ENCODE assay signal across 13 mouse cellular contexts in genomic region chr2:147182709-147183260, GRCm38 (mm10). TPM values are rescaled to one million over a fixed set of nuclear protein-coding genes. Genes with fewer than 3 reads are reported as not detected.
DNase-seq lines count a peak whose midpoint lies in the region; ATAC-seq and TF ChIP-seq lines count a peak whose summit lies in the region.
"Had no signal": no experiment of that assay in that cellular context is flagged by ENCODE, and none has a peak within 500 bp of the region (broad histone marks: within the 10 kb centered on the region; RNA-seq: fewer than 3 reads in every experiment).

No protein-coding gene starts in this region.

- no peak overlapping the region for H3K4me2 ChIP-seq in embryonic facial prominence, embryonic 11.5 days (ENCODE audit: low read depth, low read length)
- H3K4me2 ChIP-seq in neural tube, embryonic 13.5 days = peak overlapping the region; percentile 31; the same call in 1 of the 2 replicates

- H3K36me3 ChIP-seq in embryonic facial prominence, embryonic 11.5 days (replicated peaks; ENCODE audit: control insufficient read depth, insufficient read depth, low read depth, low read length) = no peaks in the 10 kb centered on the region
- no peaks in the 10 kb centered on the region for H3K36me3 ChIP-seq in neural tube, embryonic 13.5 days

- no peaks in the 10 kb centered on the region for H3K9me3 ChIP-seq in embryonic facial prominence, embryonic 11.5 days (replicated peaks; ENCODE audit: control insufficient read depth, low read length)
- H3K9me3 ChIP-seq in neural tube, embryonic 13.5 days = no peaks in the 10 kb centered on the region

- H3K27me3 ChIP-seq in embryonic facial prominence, embryonic 11.5 days (ENCODE audit: control insufficient read depth, insufficient read depth, low read length) = peaks cover 78% of the 10 kb centered on the region
- H3K27me3 ChIP-seq in neural tube, embryonic 13.5 days = peaks cover 95% of the 10 kb centered on the region

- no peak overlapping the region for H3K9ac ChIP-seq in embryonic facial prominence, embryonic 11.5 days (replicated peaks; ENCODE audit: low read length)
- 0 out of 2 replicates have a peak overlapping the region, but pooled peaks have one; percentile 43 for H3K9ac ChIP-seq in neural tube, embryonic 13.5 days

- WGBS in embryonic facial prominence, embryonic 11.5 days = 2% methylated on average over 25 of the region's 25 CpGs
- WGBS in neural tube, embryonic 13.5 days = 2% methylated on average over 25 of the region's 25 CpGs

- no peak for ATAC-seq in embryonic facial prominence, embryonic 11.5 days (replicated peaks; ENCODE audit: insufficient number of reproducible peaks, low FRiP score, low TSS enrichment, low read depth)
- ATAC-seq in neural tube, embryonic 13.5 days (ENCODE audit: low read depth) = no peak

- peak overlapping the region; percentile 80 for H3K27ac ChIP-seq in layer of hippocampus, adult 2 months
- no peak overlapping the region for H3K27ac ChIP-seq in embryonic facial prominence, embryonic 11.5 days (replicated peaks; ENCODE audit: low read depth, low read length)
- H3K27ac ChIP-seq in neural tube, embryonic 13.5 days (replicated peaks) = 0 out of 2 replicates have a peak overlapping the region, but pooled peaks have one; percentile 9
- H3K27ac ChIP-seq: heart, adult 2 months; macrophage had no signal

- H3K4me3 ChIP-seq in layer of hippocampus, adult 2 months = peak overlapping the region; percentile 30
- H3K4me3 ChIP-seq in embryonic facial prominence, embryonic 11.5 days (ENCODE audit: low read depth, low read length) = no peak overlapping the region
- H3K4me3 ChIP-seq in neural tube, embryonic 13.5 days = peak overlapping the region; percentile 15; the same call in 1 of the 2 replicates
- H3K4me3 ChIP-seq: heart, adult 2 months had no signal

- no peak for TF ChIP-seq CTCF in layer of hippocampus, adult 2 months (conservative IDR thresholded peaks at IDR 0.05)

- DNase-seq in layer of hippocampus, adult 2 months (ENCODE audit: low spot score in 2 of 2) = no peak
- DNase-seq in layer of hippocampus, adult 9-10 months (ENCODE audit: low spot score) = no peak
- DNase-seq in embryonic facial prominence, embryonic 11.5 days (ENCODE audit: low spot score) = peak; percentile 53
- peak; percentile 58 to 82 for DNase-seq in kidney, postnatal 25 days
- DNase-seq in adrenal gland, postnatal 4 days (ENCODE audit: low spot score in 2 of 2) = no peak
- DNase-seq in adrenal gland, postnatal 36 days = no peak
- DNase-seq in c-Kit-positive CD71-positive TER-119-positive erythroid progenitor cells, embryonic 14.5 days (ENCODE audit: low spot score) = no peak
- DNase-seq: adrenal gland, postnatal 10 days; heart, adult 2 months had no signal

- peaks cover 3% of the 10 kb centered on the region; the same call in 1 of the 2 replicates for H3K4me1 ChIP-seq in embryonic facial prominence, embryonic 11.5 days (ENCODE audit: control insufficient read depth, insufficient read depth, low read length)
- H3K4me1 ChIP-seq in neural tube, embryonic 13.5 days (replicated peaks) = peaks cover 37% of the 10 kb centered on the region

RNA-seq across cellular contexts. Expression of gene Nkx2-2, which starts 11.3 kb away (rescaled TPM):
- 1 to 10 TPM; 4.6 to 7.0 TPM for total RNA-seq in layer of hippocampus, adult 2 months (2021)
- polyA plus RNA-seq in embryonic facial prominence, embryonic 11.5 days (2014; fragmentation: Nextera tagmentation; extraction: Ambion mirVana) = 2.8 and 4.2 TPM in 2 replicates
- 2.5 and 4.5 TPM in 2 replicates for polyA plus RNA-seq in neural tube, embryonic 13.5 days (2015; fragmentation: Nextera tagmentation; extraction: Ambion mirVana)
- total RNA-seq in adrenal gland, postnatal 4 days (2021) = 1 to 10 TPM in 1 of 2 experiments, under 1 TPM in 1; 0.14 to 2.6 TPM
- not detected for total RNA-seq in adrenal gland, postnatal 36 days (2021)
- total RNA-seq: adrenal gland, postnatal 10 days; heart, adult 2 months had no signal
- polyA plus RNA-seq: embryonic facial prominence, embryonic 14.5 days; heart, adult 2 months; macrophage; thymus, postnatal 0 days had no signal

Comparison
In these comparisons a context has a peak if more than half of its experiments do, and no peak if none do; other contexts are left out.
1. DNase-seq: peak in embryonic facial prominence, embryonic 11.5 days (single experiment) and kidney, postnatal 25 days (2 of 2); none in layer of hippocampus, adult 2 months (0 of 2), layer of hippocampus, adult 9-10 months (single experiment), adrenal gland, postnatal 4 days (0 of 2), adrenal gland, postnatal 36 days (0 of 2) and c-Kit-positive CD71-positive TER-119-positive erythroid progenitor cells, embryonic 14.5 days (single experiment).